Mouse (Mus musculus) right cerebral cortex, postnatal 14 days (tissue): ENCODE results near the gene Dusp11.
A peak's percentile ranks its signal among the peaks of the same experiment; 100 is the strongest.
"Not testable (repeated sequence)": the region's sequence is repeated elsewhere in the genome, so short reads cannot be mapped to it uniquely, and the experiment has no call there.

ENCODE experiments used
- DNase-seq: peaks from one replicate; pipeline ENCODE4 v3.0.0; 2022

Dusp11 gene

DNA sequence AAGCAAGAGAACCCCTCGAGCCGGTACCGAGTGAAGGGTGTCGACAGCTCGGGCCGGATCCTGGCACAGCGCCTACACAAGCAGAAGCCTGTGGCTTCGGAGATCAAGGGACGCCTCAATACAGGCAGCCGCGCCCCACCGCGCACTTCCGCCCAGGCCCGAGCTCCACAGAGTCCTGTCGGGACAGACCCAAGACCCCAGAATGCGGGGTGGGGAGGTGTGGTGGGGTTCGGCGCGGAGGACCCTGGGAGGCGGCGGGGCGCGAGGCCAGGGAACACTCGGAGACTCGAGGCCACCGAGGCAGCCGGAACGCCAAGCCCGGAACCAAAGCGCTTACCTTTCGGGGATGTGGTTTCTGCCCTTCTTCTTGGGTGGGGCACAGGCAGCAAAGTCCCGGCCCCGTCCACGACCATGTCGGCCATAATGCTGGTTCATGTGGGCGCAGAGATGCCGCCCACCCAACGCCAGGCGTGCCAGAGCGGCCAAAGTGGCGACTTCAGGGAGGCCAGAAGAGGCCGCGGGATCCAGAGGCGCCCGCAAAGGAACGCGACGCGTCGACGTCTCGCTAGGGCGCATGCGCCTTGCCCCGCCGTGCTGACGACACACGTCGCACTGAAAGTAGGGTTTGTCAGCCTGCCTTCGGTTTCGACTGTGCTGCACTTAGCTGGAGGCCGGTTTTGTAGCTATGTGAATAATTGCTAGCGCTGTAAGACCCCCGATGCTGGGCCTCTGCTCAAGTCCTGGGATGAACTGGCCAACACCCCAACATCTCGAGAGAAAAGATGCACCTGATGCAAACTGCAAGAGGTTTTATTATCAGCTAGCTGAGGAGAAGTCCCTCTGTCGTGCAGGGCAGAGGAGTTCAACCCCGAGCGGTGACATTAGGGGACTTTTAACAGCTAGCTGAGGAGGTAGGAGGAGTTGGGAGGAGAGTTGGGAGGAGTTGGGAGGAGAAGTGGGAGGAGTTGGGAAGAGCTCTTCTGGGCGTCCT is at the start of gene Dusp11:
Gene Dusp11 (minus strand): TSS at position 567 of the 991 bp plus-strand sequence.
- DNase-seq = peak; percentile 94

DNA sequence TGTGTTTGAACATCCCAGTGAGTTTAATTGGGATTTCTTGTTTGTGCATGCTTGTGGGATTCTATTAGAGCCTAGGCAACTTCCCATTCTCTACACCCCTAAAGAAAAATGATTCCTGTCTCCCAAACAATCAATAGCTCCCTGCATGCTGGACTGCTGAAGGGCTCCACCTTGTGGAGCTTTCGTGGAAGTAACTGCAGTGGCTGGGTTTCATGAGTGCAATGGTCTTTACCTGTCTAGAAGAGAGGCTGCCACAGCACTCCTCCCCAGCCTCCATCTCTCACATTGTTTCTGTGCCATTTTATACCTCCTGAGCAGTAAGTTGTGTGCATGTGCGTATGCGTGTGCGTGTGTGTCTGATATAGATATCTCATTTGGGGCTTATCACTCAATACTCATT is 48.5 kb upstream of the Dusp11 start:
- peak; percentile 42 for DNase-seq

DNA sequence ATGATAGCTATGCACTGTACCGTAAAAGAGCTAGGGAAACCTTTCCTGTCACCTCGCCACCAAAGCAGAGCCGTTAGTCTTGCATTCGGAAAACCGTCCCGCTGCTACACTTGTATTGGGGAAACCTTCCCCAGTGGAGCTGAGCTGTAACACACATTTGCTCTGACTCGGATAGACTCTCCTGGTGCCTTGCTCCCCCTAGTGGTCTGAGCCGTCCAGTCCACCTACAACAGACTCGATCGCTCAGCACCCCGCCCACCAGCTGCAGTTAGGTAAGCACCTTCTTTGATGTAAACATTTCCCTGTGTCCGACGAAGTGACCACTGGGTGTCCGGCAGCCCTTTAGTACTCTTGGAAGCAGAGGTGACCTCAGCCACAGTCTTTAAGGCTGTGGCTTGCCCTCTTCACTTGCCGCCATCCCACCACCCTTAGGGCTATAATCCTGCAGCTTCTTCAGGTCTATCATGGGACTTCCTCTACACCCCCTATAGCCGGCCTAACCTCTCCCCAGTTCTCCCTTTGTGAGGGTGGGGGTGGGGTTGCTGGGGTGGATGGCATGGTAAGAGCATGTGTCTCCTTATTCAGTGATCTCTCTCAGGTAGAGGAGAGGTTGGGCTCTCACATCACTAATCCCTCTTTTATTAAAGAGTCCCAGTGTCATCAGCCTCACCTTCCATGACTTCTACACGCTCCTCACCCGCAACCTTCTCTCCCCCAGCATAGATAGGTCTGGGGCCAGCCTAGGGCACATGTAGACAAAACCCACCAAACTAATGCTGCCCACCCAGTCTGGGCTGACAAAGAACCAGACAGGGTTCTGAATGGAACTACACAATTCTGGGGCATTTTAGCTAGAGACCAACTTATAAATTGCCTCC is 43.0 kb upstream of the Dusp11 start:
- DNase-seq = peak; percentile 77

DNA sequence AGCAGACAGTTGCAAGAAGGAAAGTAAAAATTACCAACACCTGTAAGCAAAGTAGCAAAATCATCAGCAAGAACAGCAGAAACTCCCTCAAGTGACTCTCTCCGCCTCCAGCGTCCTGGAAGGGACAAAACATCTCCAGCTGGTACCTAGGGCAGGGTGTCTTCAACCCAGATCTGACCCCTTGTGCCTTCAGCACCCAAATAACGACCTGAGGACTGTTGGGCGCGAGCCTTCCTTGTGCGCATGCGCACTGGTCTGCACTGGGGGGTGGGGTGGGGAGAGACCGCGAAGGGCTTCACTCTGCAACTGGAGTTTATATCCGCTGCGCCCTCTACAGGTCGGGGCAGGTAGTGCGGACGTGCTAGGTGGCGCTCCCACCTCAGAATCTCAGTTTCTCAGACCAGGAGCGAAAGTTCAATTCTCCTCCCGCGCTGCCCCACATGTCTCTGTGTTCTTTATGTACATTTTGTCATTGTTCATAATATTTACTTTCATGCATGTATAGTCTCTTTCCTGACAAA is 42.0 kb upstream of the Dusp11 start:
- no peak for DNase-seq

DNA sequence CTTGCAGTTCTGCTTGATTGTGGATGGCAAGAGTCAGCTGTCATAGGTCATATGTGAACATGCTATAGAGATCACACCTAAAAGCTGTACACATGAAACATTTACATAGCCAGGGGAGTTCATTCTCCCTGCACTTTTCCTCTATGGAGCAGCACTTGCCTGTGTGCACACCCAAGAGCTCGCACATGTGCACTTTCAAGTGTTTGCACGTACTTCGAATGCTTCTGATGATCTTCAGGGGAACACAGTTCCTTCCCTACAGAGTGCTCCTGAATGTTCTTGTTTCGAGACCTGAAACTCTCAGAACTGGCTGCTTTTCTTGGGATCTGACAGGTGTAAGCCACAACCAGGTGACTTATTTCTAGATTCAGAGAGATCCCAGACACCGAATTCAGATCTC is 29.3 kb upstream of the Dusp11 start:
- DNase-seq = not testable (repeated sequence)

DNA sequence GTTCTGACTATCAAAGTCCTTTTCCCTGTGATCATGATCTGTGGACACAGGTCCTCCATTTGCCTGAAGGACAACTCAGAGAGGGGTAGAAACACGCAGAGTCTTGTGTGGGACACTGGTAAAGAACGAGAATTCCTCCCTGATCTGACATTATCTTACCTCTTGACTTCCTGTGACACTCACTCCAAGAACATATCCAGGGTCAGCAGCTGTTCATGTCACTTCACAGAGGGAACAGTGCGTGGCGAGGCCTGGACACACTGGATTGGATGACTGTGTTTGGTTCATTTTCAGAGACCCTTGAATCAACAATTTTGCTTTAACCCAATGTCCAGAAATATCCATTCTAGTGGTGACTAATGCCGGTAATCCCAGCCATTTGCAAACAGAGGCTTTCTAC is 28.1 kb upstream of the Dusp11 start:
- DNase-seq = not testable (repeated sequence)

DNA sequence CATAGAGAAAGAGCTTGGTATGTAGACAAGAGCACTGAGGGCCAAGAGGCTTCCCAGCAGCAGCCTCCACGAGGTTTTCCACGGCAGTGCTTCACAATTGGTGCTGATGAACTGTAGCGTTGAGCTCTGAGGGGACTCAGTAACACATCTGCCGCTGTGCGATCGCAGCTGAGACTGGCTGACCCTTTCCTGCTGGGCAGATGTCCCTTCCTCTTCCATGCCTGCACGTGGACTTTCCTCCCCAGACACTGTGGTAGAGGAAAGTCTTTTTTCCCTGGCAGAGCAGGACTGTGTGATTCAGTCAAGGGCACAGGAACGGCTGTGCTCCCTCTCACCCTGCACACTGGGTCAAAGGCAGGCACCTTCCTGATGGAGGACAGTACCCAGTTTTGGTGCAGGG is 22.9 kb upstream of the Dusp11 start:
- no peak for DNase-seq

DNA sequence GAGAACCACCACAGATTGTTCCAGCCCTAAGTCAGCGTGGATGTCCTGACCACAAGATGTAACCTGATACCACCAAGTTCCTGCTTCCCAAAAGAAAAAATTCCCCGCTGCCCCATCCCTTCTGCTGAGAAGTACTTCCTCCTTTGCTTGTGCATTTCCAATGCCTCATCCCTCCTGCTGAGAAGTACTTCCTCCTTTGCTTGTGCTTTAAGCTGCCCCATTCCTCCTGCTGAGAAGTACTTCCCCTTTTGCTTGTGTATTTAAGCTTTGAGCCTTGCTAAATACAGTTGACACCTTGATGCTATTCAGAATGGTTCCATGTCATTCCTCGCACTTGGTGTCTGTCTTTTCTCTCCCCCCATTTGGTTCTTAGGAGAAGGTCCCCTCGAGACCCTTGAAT is 17.3 kb upstream of the Dusp11 start:
- not testable (repeated sequence) for DNase-seq

DNA sequence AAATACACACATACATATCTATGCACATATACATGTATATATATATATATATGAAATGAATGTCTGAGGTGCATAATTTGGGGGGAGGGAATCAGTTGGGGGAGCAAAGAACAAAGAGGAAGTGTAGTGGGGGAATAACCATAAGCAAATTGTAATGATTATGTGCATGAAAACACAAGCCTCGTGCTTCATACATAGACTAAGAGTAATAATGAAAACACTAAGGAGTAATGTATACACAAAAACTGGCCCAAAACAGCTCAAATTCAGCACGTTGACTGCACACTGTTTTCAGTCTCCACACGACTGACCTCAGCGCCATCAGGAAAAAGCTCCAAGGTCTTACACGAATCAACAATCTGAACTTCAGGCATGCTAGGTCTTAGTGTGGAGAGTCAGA is 14.8 kb upstream of the Dusp11 start:
- DNase-seq = no peak

DNA sequence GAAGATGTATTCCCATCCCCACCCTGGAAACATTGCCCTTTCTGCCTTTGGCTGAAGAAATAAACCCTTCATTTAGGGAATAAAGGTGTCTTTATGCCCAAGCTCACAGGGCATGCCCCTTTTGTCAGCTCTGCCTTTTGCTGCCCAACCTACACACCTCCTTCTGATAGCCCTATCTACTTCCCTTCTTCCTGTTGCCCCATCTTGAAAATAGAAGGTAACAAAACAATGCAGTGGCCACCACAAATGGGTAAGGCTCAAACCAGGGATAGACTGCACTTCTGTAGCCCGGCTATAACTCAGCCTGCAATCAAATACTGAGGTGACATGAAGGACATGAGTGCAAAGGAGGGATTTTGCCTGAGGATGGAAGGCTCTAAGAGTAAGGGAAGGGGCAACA is 14.3 kb upstream of the Dusp11 start:
- no peak for DNase-seq

DNA sequence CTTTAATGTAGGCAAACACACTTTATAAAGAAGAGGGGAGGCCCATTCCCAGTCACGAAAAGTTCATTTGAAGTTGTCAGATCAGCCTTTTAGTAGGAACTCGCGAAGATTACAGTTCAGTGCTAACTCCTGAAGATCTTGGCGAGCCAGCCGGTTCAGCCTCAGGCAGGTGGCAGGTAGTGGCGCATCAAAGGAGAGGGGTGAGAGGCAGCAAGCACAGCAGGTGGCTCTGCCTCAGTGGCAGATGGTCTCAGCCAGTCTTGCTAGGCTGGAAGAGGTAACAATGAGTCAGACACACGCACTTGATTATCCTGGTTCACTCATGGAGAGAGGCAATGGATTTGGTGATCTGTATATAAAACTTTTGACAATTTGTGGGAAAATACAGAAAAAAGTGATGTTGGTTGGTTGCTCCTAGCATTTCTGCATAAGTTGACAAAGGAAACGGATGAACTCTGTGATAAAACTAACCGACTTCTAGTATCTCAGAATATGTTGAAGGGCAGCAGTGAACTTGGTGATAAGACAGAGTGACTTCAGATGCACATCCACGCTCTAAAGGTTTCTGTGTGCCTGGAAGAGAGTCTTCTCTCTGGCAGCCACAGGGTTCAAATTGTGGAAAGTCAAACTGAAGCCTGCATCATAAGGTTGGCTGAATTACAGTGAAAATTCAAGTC is 13.6 kb upstream of the Dusp11 start:
- no peak for DNase-seq

DNA sequence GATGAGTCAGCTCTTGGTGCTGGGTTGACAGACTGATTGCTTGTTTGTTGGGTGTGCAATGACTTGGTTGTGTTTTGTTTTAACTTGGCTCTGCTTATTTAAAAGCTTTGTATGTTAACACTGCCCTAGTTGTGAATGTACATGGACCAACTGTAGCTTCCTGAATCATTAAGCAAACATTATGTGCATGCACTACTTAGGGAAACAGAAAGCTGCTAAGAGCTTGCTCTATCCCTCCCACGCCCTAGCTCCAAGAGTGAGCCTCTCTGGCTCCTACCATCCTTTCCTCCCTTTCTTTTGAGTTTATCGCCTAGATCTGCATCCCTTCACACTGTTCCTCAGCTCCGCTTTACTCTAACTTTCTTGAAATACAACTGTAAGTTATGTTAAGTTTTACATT is 11.9 kb upstream of the Dusp11 start:
- no peak for DNase-seq

DNA sequence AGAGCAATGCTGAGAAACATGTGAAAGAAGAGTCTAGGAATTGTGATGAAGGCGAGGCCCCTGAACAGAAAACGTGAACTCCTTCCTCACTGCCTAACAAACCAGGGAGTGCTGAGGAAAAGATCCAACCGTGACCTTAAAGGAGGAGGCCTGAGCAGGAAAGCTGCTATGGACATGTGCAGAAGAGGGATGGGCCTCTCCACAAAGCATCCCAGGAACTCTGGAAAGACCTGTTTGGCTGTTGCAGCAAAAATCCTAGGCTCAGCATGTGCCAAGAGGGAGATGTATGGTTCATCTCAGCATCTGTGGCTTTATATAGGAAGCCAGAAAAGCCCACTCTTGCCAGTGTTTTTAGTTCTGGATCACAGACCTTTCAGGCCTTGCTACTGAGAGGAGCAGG is 11.2 kb upstream of the Dusp11 start:
- DNase-seq = no peak

DNA sequence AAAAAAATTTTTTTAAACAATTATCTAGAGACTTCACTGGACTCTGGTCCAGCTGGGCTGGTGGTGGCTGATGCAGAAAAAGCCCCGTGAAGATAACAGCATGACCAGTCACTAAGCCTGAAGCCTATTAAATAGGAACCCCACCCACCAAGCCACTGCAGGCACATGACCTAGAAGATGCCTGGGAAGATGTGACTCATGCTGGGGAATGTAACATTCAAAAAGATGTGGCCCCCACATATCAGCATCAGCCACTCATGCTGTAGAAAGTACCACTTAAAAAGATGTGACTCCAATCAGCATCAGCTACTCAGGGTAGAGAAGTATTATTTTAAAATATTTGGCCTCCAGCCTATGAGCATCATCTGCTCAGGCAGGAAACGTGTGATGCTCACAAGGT is 8.4 kb upstream of the Dusp11 start:
- no peak for DNase-seq

DNA sequence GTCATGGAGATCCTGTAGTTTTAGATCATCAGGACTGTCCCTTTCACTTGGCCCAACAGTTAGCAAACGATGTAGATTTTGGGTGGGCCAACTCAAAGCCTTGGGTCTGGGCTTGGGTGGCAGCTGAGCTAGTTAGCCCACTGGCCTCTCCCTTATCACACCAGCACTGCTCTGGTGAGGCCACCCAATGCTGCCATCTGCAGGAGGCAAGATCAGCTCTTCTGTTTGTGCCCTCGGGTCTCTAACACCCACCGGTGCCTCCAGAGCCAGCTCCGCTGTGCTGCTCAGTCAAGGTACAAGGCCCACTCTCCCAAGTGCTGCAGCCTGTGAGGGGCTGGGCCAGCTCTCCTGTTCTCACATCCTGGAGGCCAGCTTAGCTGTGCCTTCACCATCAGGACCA is 5.2 kb upstream of the Dusp11 start:
- DNase-seq = no peak

DNA sequence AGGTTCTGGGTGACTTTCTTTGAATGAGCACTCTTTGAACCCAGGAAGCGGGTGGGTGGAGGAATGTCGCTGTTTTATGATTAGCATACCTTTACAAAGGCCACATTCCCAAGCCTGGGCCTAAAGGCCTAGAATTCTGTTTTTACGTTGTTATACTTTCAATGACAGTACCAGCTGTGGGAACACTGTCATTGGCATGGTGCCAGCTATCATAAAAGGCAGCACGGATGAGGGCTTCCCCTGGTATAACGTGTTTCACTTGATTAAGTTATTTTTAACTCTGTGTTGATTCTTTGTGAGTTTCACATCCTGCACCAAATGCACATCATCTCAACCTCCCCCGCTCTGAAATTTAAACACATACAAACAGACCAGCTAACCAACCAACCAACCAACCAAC is 4.6 kb upstream of the Dusp11 start:
- DNase-seq = not testable (repeated sequence)

DNA sequence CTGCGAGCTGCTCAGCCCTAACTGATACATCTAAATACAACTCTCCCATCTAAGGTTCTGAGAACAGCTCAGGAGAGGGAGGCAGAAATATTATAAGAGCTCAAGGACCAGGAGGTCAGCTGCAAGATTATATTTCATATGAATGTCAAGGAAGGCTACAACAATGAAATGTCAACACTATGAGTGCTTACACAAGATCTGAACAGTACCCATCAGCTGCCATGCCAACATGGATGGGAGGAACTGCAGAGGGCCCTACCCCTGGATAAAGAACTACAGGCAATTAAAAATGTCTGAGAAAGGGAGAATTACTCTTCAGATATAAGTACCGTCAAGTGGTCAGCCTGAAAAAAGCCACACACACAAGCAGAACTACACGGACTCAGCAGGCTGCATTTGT is 3.9 kb downstream of the Dusp11 start:
- DNase-seq = no peak

DNA sequence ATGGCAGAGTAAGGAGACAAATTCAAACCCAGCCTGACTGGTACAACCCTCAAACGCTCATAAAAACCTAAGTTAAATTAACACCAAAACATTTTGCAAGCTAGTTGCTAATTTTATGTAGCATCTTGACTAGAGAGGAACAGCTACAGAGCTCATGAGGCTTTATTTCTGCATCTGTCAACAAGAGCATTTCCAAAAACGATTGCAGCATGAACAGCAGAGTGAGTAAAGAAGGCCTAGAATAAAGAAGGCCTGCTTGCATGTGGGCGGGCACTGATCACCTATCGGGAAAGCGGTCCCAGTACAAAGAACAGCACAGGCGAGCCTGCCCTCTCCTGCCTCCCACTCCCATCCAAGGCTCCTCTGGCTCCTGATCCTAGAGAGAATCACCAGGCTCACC is 12.9 kb downstream of the Dusp11 start:
- DNase-seq = no peak

DNA sequence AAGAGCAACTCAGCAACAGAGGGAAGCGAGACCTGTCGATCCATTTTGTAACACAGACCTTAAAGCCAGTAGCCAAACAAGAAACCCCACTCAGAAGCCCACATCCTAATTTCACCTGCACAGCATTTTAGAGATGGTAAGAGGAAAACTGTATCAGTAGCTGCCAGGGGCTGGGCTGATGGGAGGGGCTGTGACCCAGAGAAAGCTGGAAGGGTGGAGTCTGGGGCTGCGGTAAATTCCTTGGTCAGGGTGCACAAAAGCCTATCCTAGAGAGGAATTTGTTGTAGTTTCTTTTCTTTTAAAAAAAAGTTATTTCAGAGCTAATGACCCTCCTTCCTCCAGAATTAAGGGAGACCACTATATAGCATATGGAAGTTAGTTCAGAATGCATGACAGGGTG is 19.0 kb downstream of the Dusp11 start:
- DNase-seq = no peak

DNA sequence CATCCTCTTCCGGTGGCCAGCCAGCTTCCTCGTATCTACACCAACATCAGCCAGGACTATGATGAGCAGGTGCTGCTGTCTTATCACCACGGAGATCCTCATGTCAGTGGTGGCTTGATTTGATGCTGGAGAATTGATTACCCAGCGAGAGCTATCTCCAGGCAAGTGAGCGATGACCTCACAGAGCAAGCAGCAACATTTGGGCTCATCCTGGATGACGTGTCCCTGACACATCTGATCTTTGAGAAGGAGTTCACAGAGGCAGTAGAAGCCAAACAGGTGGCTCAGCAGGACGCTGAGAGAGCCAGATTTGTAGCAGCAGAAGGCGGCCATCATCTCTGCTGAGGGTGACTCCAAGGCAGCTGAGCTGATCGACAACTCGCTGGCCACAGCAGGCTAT is 22.8 kb downstream of the Dusp11 start:
- no peak for DNase-seq

DNA sequence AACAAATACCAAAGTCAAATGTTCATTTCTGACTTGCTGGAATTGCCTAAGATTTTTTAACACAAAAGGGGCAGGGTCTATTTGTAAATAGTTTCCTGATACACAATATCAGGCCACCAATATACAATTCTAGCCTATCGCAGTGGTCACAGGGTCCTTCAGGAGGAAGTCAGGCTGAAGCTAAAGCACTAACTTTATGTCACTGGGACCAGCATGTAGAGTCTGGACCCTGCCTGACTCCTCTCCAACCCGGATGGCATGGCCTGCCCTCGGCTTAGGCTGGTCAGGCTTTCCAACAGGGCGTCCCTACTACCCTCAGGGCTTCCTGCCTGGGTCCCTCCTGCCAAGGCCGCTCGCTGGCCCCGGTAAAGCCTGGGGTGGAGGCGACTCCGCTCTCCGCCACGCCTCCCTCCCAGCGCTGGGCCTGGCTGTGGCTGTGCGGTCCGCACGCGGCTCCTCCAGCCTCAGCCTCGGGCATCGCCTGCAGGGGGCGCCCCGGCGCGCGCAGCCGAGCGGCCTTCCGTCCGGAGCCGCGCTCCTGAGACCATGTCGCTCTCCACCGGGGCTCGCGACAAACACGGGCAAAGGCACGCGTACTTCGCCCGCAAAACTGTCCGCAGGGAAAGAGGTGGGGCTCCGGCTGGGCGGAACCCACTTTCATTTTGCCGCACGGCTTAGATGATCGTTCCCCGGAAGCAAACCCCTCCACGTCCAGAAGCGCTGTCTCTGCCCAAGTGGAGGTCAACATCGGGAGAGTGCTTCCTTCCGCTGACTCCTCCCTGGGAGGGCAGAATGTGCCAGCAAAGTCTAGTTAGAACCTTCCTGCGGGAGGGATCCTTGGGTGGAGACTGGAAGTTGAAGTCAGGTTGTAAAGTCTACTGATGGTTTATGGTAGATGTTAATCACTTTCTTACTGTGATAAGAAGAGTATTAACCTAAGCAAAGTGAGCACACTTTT is 24.7 kb downstream of the Dusp11 start:
- DNase-seq = peak; percentile 60

DNA sequence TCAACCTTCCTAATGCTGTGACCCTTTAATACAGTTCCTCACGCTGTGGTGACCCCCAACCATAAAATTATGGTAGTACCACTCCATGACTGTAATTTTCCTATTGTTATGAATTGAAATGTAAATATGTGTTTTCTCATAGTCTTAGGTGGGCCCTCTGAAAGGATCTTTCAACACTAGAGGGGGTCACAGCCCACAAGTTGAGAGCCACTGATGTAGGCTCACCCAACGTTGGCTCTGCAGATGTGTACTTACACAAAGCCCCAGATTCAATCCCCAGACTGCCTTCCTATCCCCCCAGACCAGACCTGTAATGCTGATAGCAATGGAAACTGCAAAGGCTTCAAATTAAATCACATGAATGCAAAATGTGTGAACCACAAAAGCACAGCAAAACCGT is 25.8 kb downstream of the Dusp11 start:
- no peak for DNase-seq
